ENCODE assay signal across 8 mouse cellular contexts in the genomic region with DNA sequence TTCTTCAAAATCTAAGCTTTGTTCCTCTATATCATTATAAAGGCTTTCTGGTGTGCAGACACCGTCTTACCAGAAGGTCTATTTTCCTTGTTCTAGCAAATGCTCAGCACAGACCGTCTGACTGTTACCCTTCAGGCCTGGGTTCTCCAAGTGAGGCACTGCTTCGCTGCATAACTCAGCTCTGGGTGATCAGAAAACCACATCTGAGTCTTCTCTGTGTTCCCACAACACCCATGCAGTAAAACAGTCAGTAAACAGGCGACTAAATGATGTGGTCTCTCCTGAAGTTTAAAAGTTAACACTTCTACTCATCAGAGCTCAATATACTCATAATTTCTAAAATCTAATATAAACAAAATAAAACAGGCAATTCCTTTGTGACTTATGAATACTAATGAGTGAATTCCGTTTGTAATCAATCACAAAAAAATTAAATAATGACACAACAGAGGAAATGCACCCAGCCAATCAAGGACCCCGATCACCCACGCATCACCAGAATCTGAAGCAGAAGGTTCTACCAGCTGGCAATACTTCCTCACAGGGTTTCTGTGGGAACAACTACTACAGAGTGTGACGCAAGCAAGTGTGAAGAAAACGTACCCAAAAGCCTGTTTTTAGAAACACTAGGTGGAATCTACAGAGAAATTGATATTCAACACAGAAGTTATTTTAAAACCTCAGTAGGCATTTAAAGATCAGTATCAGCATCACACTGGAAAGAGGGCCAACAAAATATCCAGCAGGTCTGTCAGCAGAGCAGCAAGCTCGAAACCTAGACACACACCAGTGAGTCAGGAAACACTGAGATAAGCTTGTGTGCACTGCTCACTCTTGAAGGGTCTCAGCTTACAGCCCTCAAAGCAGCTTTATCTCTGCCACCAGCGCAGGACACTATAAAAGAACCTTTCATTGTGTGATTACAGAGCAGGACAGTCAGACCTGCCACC. TPM values are rescaled to one million over a fixed set of nuclear protein-coding genes. Genes with fewer than 3 reads are reported as not detected.
A peak's percentile ranks its signal among the peaks of the same experiment; 100 is the strongest.
DNase-seq lines count a peak whose midpoint lies in the region; ATAC-seq and TF ChIP-seq lines count a peak whose summit lies in the region.

No protein-coding gene starts in this region.

- no peak overlapping the region for H3K4me2 ChIP-seq in hindbrain, embryonic 14.5 days (replicated peaks)
- no peak overlapping the region for H3K4me2 ChIP-seq in liver, embryonic 14.5 days (ENCODE audit: low read depth)
- H3K4me2 ChIP-seq in forebrain, embryonic 13.5 days, result no peak overlapping the region

- no peak for TF ChIP-seq CTCF in liver, embryonic 14.5 days (IDR thresholded peaks at IDR 0.05; ENCODE audit: low read depth)

- H3K4me1 ChIP-seq in hindbrain, embryonic 10.5 days (replicated peaks), result 0 out of 2 replicates have a peak, but pooled peaks cover 5% of the 10 kb centered on the region
- no peaks in the 10 kb centered on the region for H3K4me1 ChIP-seq in hindbrain, embryonic 14.5 days (replicated peaks; ENCODE audit: control insufficient read depth, insufficient read depth, low read length)
- peaks cover 0 to 2% of the 10 kb centered on the region in 2 experiments; a peak in 1 of 4 replicates for H3K4me1 ChIP-seq in liver, embryonic 14.5 days (replicated peaks; ENCODE audit: control insufficient read depth in 2 of 2, insufficient read depth in 2 of 2, low read length in 1 of 2)
- no peaks in the 10 kb centered on the region for H3K4me1 ChIP-seq in forebrain, embryonic 13.5 days

- peak; percentile 7 for DNase-seq in hindbrain, embryonic 10.5 days (ENCODE audit: low spot score)
- DNase-seq in hindbrain, embryonic 14.5 days (ENCODE audit: low spot score), result no peak
- DNase-seq in T-cell, adult 2 months (ENCODE audit: low spot score), result peak; percentile 89
- peak; percentile 69 for DNase-seq in induced T-regulatory cell, adult 2 months (ENCODE audit: low read depth)
- peak; percentile 4 to 7 (median 6) for DNase-seq in liver, embryonic 14.5 days (ENCODE audit: low read depth in 3 of 3, low spot score in 3 of 3)
- peak; percentile 78 for DNase-seq in telencephalon, adult 2 months (ENCODE audit: low read depth, low spot score)
- no peak for DNase-seq in gastrocnemius, postnatal 25 days

- no peak overlapping the region for H3K4me3 ChIP-seq in hindbrain, embryonic 10.5 days
- H3K4me3 ChIP-seq in hindbrain, embryonic 14.5 days (replicated peaks; ENCODE audit: low read length), result no peak overlapping the region
- no peak overlapping the region for H3K4me3 ChIP-seq in liver, embryonic 14.5 days (ENCODE audit: insufficient read depth in 1 of 2, low read depth in 2 of 2, low read length in 2 of 2)
- no peak overlapping the region for H3K4me3 ChIP-seq in forebrain, embryonic 13.5 days

- no peaks in the 10 kb centered on the region for H3K27me3 ChIP-seq in hindbrain, embryonic 10.5 days (ENCODE audit: insufficient read depth, poor library complexity, severe bottlenecking)
- no peaks in the 10 kb centered on the region for H3K27me3 ChIP-seq in hindbrain, embryonic 14.5 days (ENCODE audit: control insufficient read depth, insufficient read depth, low read length)
- no peaks in the 10 kb centered on the region for H3K27me3 ChIP-seq in liver, embryonic 14.5 days (ENCODE audit: control insufficient read depth, insufficient read depth, low read length)
- no peaks in the 10 kb centered on the region for H3K27me3 ChIP-seq in forebrain, embryonic 13.5 days

- peaks cover 58% of the 10 kb centered on the region for H3K36me3 ChIP-seq in hindbrain, embryonic 10.5 days
- H3K36me3 ChIP-seq in hindbrain, embryonic 14.5 days (replicated peaks; ENCODE audit: control insufficient read depth, insufficient read depth), result peaks cover 35% of the 10 kb centered on the region
- peaks cover 12% of the 10 kb centered on the region for H3K36me3 ChIP-seq in liver, embryonic 14.5 days (replicated peaks; ENCODE audit: control insufficient read depth, insufficient read depth, low read depth)
- peaks cover 24% of the 10 kb centered on the region for H3K36me3 ChIP-seq in forebrain, embryonic 13.5 days (ENCODE audit: poor library complexity, severe bottlenecking)

- no peak overlapping the region for H3K9ac ChIP-seq in hindbrain, embryonic 14.5 days
- H3K9ac ChIP-seq in liver, embryonic 14.5 days (replicated peaks), result no peak overlapping the region
- H3K9ac ChIP-seq in forebrain, embryonic 13.5 days, result no peak overlapping the region

- 80% methylated on average over 11 of the region's 11 CpGs for WGBS in hindbrain, embryonic 10.5 days
- WGBS in hindbrain, embryonic 14.5 days, result 83% methylated on average over 11 of the region's 11 CpGs
- WGBS in liver, embryonic 14.5 days (ENCODE audit: insufficient replicate concordance), result 38% methylated on average over 11 of the region's 11 CpGs
- 80% methylated on average over 11 of the region's 11 CpGs for WGBS in forebrain, embryonic 13.5 days

- H3K9me3 ChIP-seq in hindbrain, embryonic 10.5 days, result no peaks in the 10 kb centered on the region
- no peaks in the 10 kb centered on the region for H3K9me3 ChIP-seq in hindbrain, embryonic 14.5 days (ENCODE audit: control insufficient read depth, low read length)
- H3K9me3 ChIP-seq in liver, embryonic 14.5 days (ENCODE audit: control insufficient read depth, low read length), result no peaks in the 10 kb centered on the region
- H3K9me3 ChIP-seq in forebrain, embryonic 13.5 days (replicated peaks), result no peaks in the 10 kb centered on the region

- TF ChIP-seq EP300 in liver, embryonic 14.5 days (IDR thresholded peaks at IDR 0.05; ENCODE audit: low read depth), result no peak

- no peak for ATAC-seq in hindbrain, embryonic 14.5 days (ENCODE audit: low FRiP score)
- peak; percentile 81 for ATAC-seq in liver, embryonic 14.5 days (ENCODE audit: insufficient read depth)
- ATAC-seq in forebrain, embryonic 13.5 days, result no peak

- peak overlapping the region; percentile 50; the same call in 1 of the 2 replicates for H3K27ac ChIP-seq in hindbrain, embryonic 10.5 days
- no peak overlapping the region for H3K27ac ChIP-seq in hindbrain, embryonic 14.5 days
- no peak overlapping the region for H3K27ac ChIP-seq in liver, embryonic 14.5 days
- H3K27ac ChIP-seq in forebrain, embryonic 13.5 days, result no peak overlapping the region

RNA-seq across cellular contexts. Expression of a gene that starts 46.4 kb away (rescaled TPM):
- polyA plus RNA-seq in hindbrain, embryonic 10.5 days (2016; fragmentation: Nextera tagmentation; extraction: Ambion mirVana), result 10.6 and 11.2 TPM in 2 replicates
- 7.6 and 9.0 TPM in 2 replicates for polyA plus RNA-seq in hindbrain, embryonic 14.5 days (2014; fragmentation: Nextera tagmentation; extraction: Ambion mirVana)
- polyA plus RNA-seq in liver, embryonic 14.5 days (2012; rRNA removed), result 2.2 and 2.5 TPM in 2 replicates
- polyA plus RNA-seq in liver, embryonic 14.5 days (2014; fragmentation: Nextera tagmentation; extraction: Ambion mirVana), result 2.0 and 2.8 TPM in 2 replicates
- 1 to 10 TPM; 4.5 to 5.4 TPM for total RNA-seq in gastrocnemius, postnatal 25 days (2021)
- 6.4 and 6.9 TPM in 2 replicates for polyA plus RNA-seq in forebrain, embryonic 13.5 days (2015; fragmentation: Nextera tagmentation; extraction: Ambion mirVana)

Comparison
In these comparisons a context has a peak if more than half of its experiments do, and no peak if none do; other contexts are left out.
1. DNase-seq: peak in hindbrain, embryonic 10.5 days (single experiment), T-cell, adult 2 months (single experiment), induced T-regulatory cell, adult 2 months (single experiment), liver, embryonic 14.5 days (3 of 3) and telencephalon, adult 2 months (single experiment); none in hindbrain, embryonic 14.5 days (single experiment) and gastrocnemius, postnatal 25 days (single experiment).